Comparison of ENCODE assay signal across 12 mouse cellular contexts in genomic region chr13:57107956-57108355, GRCm38 (mm10).
DNase-seq lines count a peak whose midpoint lies in the region; ATAC-seq lines count a peak whose summit lies in the region.
"Had no signal": no experiment of that assay in that cellular context is flagged by ENCODE, and none has a peak within 500 bp of the region (broad histone marks: within the 10 kb centered on the region; RNA-seq: fewer than 3 reads in every experiment).

No protein-coding gene starts in this region.

- no peak for DNase-seq in kidney, postnatal 36 days
- no peak for DNase-seq in limb, embryonic 10.5 days (ENCODE audit: low spot score)
- peak; percentile 36 for DNase-seq in retina, postnatal 1 day
- DNase-seq in layer of hippocampus, adult 18-20 months (ENCODE audit: low spot score in 2 of 2), result no peak
- no peak for DNase-seq in lung, postnatal 10 days

- WGBS in kidney, embryonic 15.5 days, result 19% methylated on average over 12 of the region's 12 CpGs
- WGBS in embryonic facial prominence, embryonic 13.5 days, result 5% methylated on average over 12 of the region's 12 CpGs
- WGBS in limb, embryonic 10.5 days, result 26% methylated on average over 12 of the region's 12 CpGs

- no peak for ATAC-seq in kidney, embryonic 15.5 days (replicated peaks; ENCODE audit: low FRiP score)
- no peak for ATAC-seq in embryonic facial prominence, embryonic 13.5 days (ENCODE audit: insufficient number of reproducible peaks, insufficient read depth, low FRiP score, low TSS enrichment, low read depth)
- ATAC-seq in megakaryocyte, adult 5-6 weeks (ENCODE audit: poor library complexity, severe bottlenecking), result no peak
- ATAC-seq: intestine, embryonic 16.5 days had no signal

- H3K27me3 ChIP-seq in kidney, embryonic 15.5 days, result 0 out of 2 replicates have a peak, but pooled peaks cover 2% of the 10 kb centered on the region
- H3K27me3 ChIP-seq in embryonic facial prominence, embryonic 13.5 days, result no peaks in the 10 kb centered on the region; the same call in 1 of the 2 replicates
- H3K27me3 ChIP-seq in limb, embryonic 10.5 days (ENCODE audit: low read depth, poor library complexity, severe bottlenecking), result no peaks in the 10 kb centered on the region
- H3K27me3 ChIP-seq: embryonic facial prominence, embryonic 15.5 days had no signal

- H3K4me3 ChIP-seq in kidney, embryonic 15.5 days (replicated peaks), result no peak overlapping the region
- no peak overlapping the region for H3K4me3 ChIP-seq in embryonic facial prominence, embryonic 13.5 days
- H3K4me3 ChIP-seq in limb, embryonic 10.5 days, result no peak overlapping the region
- H3K4me3 ChIP-seq: embryonic facial prominence, embryonic 15.5 days had no signal

- no peak overlapping the region for H3K9ac ChIP-seq in kidney, embryonic 15.5 days
- H3K9ac ChIP-seq in embryonic facial prominence, embryonic 13.5 days, result 0 out of 2 replicates have a peak overlapping the region, but pooled peaks have one; percentile 16
- H3K9ac ChIP-seq: embryonic facial prominence, embryonic 15.5 days; liver, embryonic 14.5 days had no signal

- H3K4me2 ChIP-seq in kidney, embryonic 15.5 days, result 0 out of 2 replicates have a peak overlapping the region, but pooled peaks have one; percentile 1
- peak overlapping the region; percentile 33 for H3K4me2 ChIP-seq in embryonic facial prominence, embryonic 13.5 days
- H3K4me2 ChIP-seq: embryonic facial prominence, embryonic 15.5 days had no signal

- H3K4me1 ChIP-seq in kidney, embryonic 15.5 days, result peaks cover 7% of the 10 kb centered on the region; the same call in 1 of the 2 replicates
- H3K4me1 ChIP-seq in embryonic facial prominence, embryonic 13.5 days, result peaks cover 7% of the 10 kb centered on the region
- H3K4me1 ChIP-seq in limb, embryonic 10.5 days, result peaks cover 6% of the 10 kb centered on the region

- H3K27ac ChIP-seq in kidney, embryonic 15.5 days, result no peak overlapping the region
- no peak overlapping the region for H3K27ac ChIP-seq in embryonic facial prominence, embryonic 13.5 days
- 0 out of 2 replicates have a peak overlapping the region, but pooled peaks have one; percentile 14 for H3K27ac ChIP-seq in limb, embryonic 10.5 days
- H3K27ac ChIP-seq: embryonic facial prominence, embryonic 15.5 days; liver, embryonic 14.5 days; macrophage had no signal

- H3K36me3 ChIP-seq in kidney, embryonic 15.5 days, result no peaks in the 10 kb centered on the region
- no peaks in the 10 kb centered on the region for H3K36me3 ChIP-seq in embryonic facial prominence, embryonic 13.5 days
- no peaks in the 10 kb centered on the region for H3K36me3 ChIP-seq in limb, embryonic 10.5 days
- H3K36me3 ChIP-seq: embryonic facial prominence, embryonic 15.5 days had no signal

- 0 out of 2 replicates have a peak, but pooled peaks cover 5% of the 10 kb centered on the region for H3K9me3 ChIP-seq in kidney, embryonic 15.5 days (replicated peaks)
- H3K9me3 ChIP-seq in embryonic facial prominence, embryonic 13.5 days, result 0 out of 2 replicates have a peak, but pooled peaks cover 5% of the 10 kb centered on the region
- no peaks in the 10 kb centered on the region for H3K9me3 ChIP-seq in limb, embryonic 10.5 days (replicated peaks)
- H3K9me3 ChIP-seq: embryonic facial prominence, embryonic 15.5 days had no signal
